Mouse (Mus musculus) cerebellum, adult 2 months (tissue): ENCODE measurements around the gene Wwp2.

Source experiments
- CTCF ChIP-seq: fragments of 200-500 bp; IDR thresholded peaks from 2 replicates; pipeline ENCODE4 v1.5.1; 2011; ENCODE audit warnings: low read depth, mild to moderate bottlenecking, control low read depth, low read length, moderate library complexity, borderline replicate concordance; ENCODE audit not compliant: insufficient read depth
- POLR2A ChIP-seq: fragments of 200-500 bp; IDR thresholded peaks from 2 replicates; pipeline ENCODE4 v1.6.1; 2011; ENCODE audit warnings: low read length, control low read depth, borderline replicate concordance; ENCODE audit not compliant: insufficient read depth

- TF ChIP-seq POLR2A = no peak
- no peak for TF ChIP-seq CTCF
Observed at GRCm38 (mm10) chr8:107599691-107600090, 163.5 kb downstream of the Wwp2 start.
